Mouse (Mus musculus) adipocyte (in vitro differentiated cells): ENCODE data around the gene Ak5.
"Not testable (repeated sequence)": the region's sequence is repeated elsewhere in the genome, so short reads cannot be mapped to it uniquely, and the experiment has no call there.

Experiments used
- DNase-seq: peaks from one replicate; pipeline ENCODE4 v3.0.0-alpha.2; 2016; ENCODE audit warnings: low spot score

Ak5 gene

DNA sequence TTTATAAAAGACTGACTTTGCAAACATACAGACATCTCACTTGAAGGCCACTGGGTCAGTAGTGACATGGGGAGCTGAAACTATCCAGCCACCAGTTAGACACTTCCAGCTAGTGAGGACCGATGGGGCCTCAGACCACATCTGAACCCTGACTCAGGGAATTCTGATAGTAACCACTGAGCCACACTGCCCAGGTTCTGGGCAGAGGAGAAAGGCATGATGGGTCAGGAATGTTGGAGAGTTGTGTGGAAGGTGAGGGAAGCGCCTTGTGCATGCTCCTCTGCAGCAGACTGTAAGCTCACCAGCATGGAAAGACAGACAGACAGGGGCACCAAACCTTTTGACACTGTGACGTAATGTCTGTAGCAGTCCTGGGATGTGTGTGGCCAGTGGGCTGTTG is 192.3 kb downstream of the Ak5 start:
- DNase-seq, result no peak

- no peak for DNase-seq
Observed at GRCm38 (mm10) chr3:152475278-152475669, 192.9 kb downstream of the Ak5 start.

DNA sequence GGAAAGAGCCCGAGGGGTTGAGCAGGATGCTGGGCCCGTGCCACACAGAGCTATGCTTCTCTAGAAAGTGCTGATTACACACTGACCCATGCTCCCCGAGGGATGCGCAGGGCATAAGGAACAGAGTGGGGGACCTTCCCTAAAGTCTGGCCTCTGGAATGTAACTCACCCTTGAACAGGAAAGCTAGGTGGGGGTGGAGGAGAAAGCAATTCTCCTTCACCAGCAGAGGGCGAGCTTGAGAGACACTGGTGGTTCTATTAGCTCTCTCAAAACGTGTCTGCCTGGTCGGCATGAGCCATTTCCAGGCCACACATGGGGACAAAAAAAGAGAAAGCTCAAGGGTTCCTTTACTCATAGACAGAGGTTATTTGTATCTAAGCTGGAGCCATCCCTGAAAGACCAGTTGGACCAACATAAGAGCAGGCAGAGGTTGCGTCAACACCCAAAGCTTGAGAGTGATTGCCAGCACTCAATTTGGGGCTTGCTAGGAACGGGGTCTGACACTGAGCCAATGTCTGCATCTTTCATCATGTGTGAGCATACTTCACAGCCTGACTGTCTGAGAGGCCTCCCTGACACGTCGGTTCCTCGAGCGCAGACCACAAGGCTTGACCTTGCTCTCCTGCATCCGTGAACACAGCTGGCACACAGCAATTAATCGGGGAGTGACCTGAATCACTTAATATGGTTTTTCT is 193.4 kb downstream of the Ak5 start:
- peak; percentile 92 for DNase-seq

GRCm38 (mm10) chr3:152472676-152473075 is 195.5 kb downstream of the Ak5 start:
- no peak for DNase-seq

DNA sequence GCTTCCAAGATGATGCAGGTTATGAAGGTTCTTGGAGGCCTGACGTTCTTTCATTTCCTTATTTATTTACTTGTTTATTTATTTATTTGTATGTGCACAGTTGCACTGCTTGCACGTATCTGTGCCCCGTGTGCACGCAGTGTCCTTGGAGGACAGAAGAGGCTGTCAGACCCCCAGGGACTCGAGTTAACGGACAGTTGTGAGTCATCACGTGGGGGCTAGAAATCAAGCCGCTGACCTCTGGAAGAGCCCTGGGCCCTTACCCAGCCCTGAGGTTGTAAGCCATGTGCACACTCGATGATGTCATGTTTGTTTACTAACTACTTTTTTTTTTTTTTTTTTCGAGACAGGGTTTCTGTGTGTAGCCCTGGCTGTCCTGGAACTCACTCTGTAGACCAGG is 197.8 kb downstream of the Ak5 start:
- DNase-seq, result no peak

DNA sequence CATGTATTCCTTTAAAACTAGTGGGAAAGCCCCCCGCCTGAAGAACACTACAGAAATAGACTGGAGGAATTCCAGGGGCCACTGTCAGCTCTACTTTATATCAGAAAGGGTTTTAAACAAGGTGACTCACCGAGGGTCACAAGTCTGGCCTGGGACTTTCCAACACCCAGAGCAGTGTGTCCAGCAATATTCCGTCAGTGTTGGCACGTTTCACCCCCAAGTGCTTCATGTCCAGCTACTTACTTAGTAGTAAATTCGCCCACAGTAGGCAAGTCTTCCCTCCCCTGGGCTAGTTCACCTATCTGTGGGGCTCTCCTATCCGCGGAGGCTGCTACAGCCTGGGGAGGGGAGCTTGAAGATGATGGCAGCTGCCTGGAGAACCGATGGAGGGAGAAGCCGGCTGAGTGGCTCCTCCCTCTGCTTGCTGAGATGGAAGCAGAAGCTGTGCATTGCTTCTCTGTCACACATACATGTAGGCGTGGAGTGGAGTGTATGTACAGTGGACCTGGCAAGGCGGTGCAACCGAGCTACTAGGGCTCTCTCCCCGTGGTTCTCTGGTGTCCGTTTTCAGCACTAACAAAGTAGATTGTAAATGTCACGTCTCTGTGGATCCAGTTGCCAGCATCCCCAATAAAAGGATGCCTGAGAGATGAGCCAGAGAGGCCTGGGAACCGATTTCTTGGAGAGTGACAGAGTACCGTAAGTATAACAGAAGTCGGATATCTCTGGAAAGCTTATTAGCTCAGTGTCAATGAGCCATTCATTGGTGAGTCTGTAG is 198.5 kb downstream of the Ak5 start:
- no peak for DNase-seq

- DNase-seq, result no peak
Observed at GRCm38 (mm10) chr3:152468569-152469041, 199.6 kb downstream of the Ak5 start.

- DNase-seq, result no peak
Observed at GRCm38 (mm10) chr3:152468032-152468431, 200.1 kb downstream of the Ak5 start.

GRCm38 (mm10) chr3:152467312-152467711 is 200.8 kb downstream of the Ak5 start:
- no peak for DNase-seq

DNA sequence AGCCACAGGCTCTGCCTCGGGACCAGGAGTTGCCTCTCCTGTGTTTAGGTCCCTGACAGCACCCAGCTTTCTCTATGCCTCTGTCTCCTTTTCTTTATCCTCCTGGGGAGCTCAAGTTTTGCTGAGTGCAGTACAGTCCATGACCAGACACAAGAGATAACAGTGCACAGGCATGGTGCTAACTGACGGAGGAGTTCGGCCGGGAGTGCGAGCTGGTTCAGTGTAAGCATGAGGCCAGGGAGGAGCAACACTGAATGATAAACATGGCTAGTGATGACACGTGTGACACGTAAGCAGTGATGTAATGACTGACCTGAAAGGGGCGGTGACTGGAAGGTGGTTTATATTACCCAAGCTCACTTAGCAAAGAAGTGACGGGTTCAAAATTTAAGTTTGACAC is 201.3 kb downstream of the Ak5 start:
- no peak for DNase-seq

GRCm38 (mm10) chr3:152465338-152465737 is 202.8 kb downstream of the Ak5 start:
- DNase-seq, result no peak

GRCm38 (mm10) chr3:152464462-152464861 is 203.7 kb downstream of the Ak5 start:
- DNase-seq, result no peak

DNA sequence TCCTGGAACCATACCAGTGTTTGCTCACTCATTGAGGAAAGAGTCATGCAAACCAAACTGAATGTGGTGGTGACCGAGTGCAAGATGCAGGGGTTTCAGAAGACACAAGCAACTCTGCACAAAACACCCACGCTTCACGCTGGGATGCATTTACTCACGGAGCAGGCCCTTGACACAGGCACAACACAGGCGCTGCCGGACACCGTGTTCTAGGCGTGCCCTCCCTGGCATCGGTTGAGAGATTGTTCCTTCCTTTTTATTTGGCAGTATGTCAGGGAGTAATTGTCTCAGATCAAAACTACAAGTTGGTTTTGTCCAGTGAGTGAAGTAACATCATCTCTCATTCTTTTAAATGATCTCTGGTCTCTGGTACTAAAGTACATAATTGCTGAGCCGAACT is 205.3 kb downstream of the Ak5 start:
- no peak for DNase-seq

GRCm38 (mm10) chr3:152462038-152462547 is 206.1 kb downstream of the Ak5 start:
- DNase-seq, result no peak

- no peak for DNase-seq
Observed at GRCm38 (mm10) chr3:152460802-152461201, 207.4 kb downstream of the Ak5 start.

GRCm38 (mm10) chr3:152458875-152459274 is 209.3 kb downstream of the Ak5 start:
- not testable (repeated sequence) for DNase-seq

GRCm38 (mm10) chr3:152457308-152458035 is 210.7 kb downstream of the Ak5 start:
- DNase-seq, result peak; percentile 86

GRCm38 (mm10) chr3:152453163-152453562 is 215.0 kb downstream of the Ak5 start:
- no peak for DNase-seq

DNA sequence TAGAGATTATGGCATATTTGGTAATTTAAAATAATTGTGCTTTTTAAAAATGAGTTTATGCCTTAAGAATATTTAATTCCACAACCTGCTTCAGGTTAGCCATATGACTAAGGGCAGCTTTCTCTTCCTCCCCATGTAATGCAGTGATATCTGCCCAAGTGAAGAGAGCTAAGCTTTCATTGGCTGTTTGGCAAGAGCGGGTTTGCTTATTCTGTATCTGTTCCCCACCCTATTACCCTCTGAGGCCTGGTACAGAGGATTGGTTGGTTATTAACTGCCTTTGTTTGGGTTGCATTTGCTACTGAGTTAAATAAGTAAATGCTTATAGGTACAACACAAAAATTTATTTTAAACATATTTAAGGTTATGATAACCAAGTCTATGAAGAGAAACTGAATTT is 221.2 kb downstream of the Ak5 start:
- no peak for DNase-seq

GRCm38 (mm10) chr3:152444114-152444513 is 224.0 kb downstream of the Ak5 start:
- DNase-seq, result no peak

DNA sequence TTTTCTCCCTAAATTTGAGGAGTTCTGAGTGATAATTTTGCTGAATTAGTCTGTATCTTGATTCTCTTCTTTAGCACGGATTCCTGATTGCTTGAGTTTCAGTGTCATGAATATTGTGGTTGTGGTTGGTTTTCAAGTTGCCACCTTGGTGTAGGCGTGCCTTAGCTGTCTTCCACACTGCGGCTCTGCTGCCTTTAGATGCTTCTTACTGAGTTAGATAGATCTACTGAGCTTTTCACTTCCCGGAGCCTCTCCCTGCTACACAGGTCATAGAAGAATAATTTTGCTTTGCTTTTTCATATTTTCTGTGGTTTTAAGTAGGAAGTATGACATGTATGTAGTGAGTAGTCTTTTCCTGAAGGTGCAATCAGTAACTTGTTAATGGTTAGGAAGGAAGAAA is 225.4 kb downstream of the Ak5 start:
- no peak for DNase-seq

- no peak for DNase-seq
Observed at GRCm38 (mm10) chr3:152438068-152438467, 230.1 kb downstream of the Ak5 start.

DNA sequence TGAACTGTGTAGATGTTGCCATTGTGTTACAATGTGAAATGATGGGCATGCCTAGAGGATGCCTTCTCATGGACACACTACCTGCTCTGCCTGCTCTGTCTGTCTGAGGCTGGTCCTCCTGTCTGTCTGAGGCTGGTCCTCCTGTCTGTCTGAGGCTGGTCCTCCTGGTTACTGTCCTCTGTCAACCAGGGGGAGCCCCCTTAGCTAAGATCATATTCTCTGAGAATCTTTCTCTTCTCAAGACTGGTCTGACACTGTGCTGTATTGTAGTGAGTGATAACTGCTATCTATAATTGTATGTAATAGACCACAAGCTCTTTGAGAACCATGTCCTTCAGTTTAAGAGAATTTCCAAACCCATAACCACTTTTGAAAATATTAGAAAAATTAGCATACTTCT is 232.6 kb downstream of the Ak5 start:
- DNase-seq, result no peak
